Mouse (Mus musculus) intestine, postnatal 0 days (tissue): Measurements from ENCODE around the gene Bspry. TPM values are rescaled to one million over a fixed set of nuclear protein-coding genes. Genes with fewer than 3 reads are reported as not detected.
A peak's percentile ranks its signal among the peaks of the same experiment; 100 is the strongest.

ENCODE experiments used
- ATAC-seq: fragments of 200-750 bp; cut with Nextera tagmentation; 2 replicates; pipeline ENCODE4 v1.8.0; 2017; ENCODE audit warnings: mild to moderate bottlenecking, moderate TSS enrichment, moderate library complexity
- H3K27ac ChIP-seq: fragments of 300-500 bp; sonication (generic); 2 replicates; pipeline ENCODE4 v1.5.1; 2014; ENCODE audit warnings: mild to moderate bottlenecking, low read depth, low read length, moderate library complexity
- H3K27me3 ChIP-seq: fragments of 300-500 bp; sonication (generic); replicated peaks from 2 replicates; pipeline ENCODE4 v1.6.1; 2014; ENCODE audit warnings: low read length, mixed read lengths; ENCODE audit not compliant: control insufficient read depth, insufficient read depth
- H3K36me3 ChIP-seq: fragments of 300-500 bp; sonication (generic); 2 replicates; pipeline ENCODE4 v1.6.1; 2014; ENCODE audit warnings: mild to moderate bottlenecking, moderate library complexity; ENCODE audit not compliant: control insufficient read depth, insufficient read depth
- H3K4me1 ChIP-seq: fragments of 300-500 bp; sonication (generic); replicated peaks from 2 replicates; pipeline ENCODE4 v1.6.1; 2014; ENCODE audit warnings: antibody characterized with exemption, low read length, mixed read lengths; ENCODE audit not compliant: control insufficient read depth, insufficient read depth
- H3K4me2 ChIP-seq: fragments of 300-500 bp; sonication (generic); replicated peaks from 2 replicates; pipeline ENCODE4 v1.6.1; 2014; ENCODE audit warnings: low read depth, mild to moderate bottlenecking, moderate library complexity
- H3K4me3 ChIP-seq: fragments of 300-500 bp; sonication (generic); 2 replicates; pipeline ENCODE4 v1.5.1; 2014; ENCODE audit warnings: low read depth, low read length
- H3K9ac ChIP-seq: fragments of 300-500 bp; sonication (generic); 2 replicates; pipeline ENCODE4 v1.6.1; 2014; ENCODE audit warnings: mild to moderate bottlenecking, low read depth, low read length
- H3K9me3 ChIP-seq: fragments of 300-500 bp; sonication (generic); 2 replicates; pipeline ENCODE4 v1.6.1; 2016; ENCODE audit warnings: mixed run types; ENCODE audit not compliant: control insufficient read depth
- CTCF ChIP-seq: sonication (generic); IDR thresholded peaks from 2 replicates; pipeline ENCODE4 v1.5.1; 2016; ENCODE audit warnings: low read depth, mild to moderate bottlenecking, control low read depth, antibody characterized with exemption, moderate library complexity
- WGBS: fragments of 180-500 bp; shearing (Covaris S2); extraction: QIAGEN DNeasy Blood & Tissue Kit; methylation state at CpG from one replicate; pipeline ENCODE4 v1.1.7; 2014; 5-methylcytosine and 5-hydroxymethylcytosine counted together
- polyA plus RNA-seq: library from polyadenylated mRNA; unstranded; fragments of >200 nt; fragmentation: Nextera tagmentation; extraction: Ambion mirVana; gene quantifications from 2 replicates; pipeline ENCODE4 v1.2.1, GENCODE M21; 2015

Bspry gene
- polyA plus RNA-seq, 1 experiment from 2014 or later, result 20.5 TPM

GRCm38 (mm10) chr4:62500799-62501198 lies 20.9 kb downstream of the Bspry start:
- Histone ChIP-seq H3K9me3 (no peaks in the 10 kb centered on the region), H3K27me3 (no peaks in the 10 kb centered on the region), H3K4me3 (peak overlapping the region; percentile 88; the same call in 1 of the 2 replicates), H3K4me2 (peak overlapping the region; percentile 67), H3K4me1 (peaks cover 9% of the 10 kb centered on the region; the same call in 1 of the 2 replicates), H3K27ac (peak overlapping the region; percentile 97), H3K36me3 (peaks cover 16% of the 10 kb centered on the region), H3K9ac (no peak overlapping the region; the same call in 1 of the 2 replicates)
- WGBS, result 38% methylated on average over 4 of the region's 4 CpGs
- ATAC-seq, result peak; percentile 72
- no peak for TF ChIP-seq CTCF

DNA sequence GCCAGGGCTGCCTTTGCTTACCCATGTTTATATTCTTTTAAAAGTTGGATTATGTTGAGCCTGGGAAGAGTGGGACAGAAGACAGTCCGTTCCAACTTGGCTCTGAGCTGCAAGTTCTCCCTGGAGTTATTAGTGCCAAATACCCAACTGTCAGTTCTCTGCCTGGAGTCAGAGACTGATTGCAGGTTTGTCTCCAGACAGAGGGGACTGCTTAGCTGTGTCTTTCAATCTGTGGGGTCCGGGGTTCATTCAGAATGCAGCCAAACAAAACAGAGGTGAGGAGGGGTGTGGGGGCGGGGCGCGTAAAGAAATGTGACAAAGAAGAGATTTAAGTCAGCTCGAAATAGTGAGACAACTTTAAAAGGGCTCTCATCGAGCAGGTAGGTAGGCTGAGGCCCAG lies 21.7 kb downstream of the Bspry start:
- WGBS, result under 1% methylated on average over 7 of the region's 7 CpGs
- Histone ChIP-seq H3K27ac (peak overlapping the region; percentile 97), H3K9me3 (no peaks in the 10 kb centered on the region)

DNA sequence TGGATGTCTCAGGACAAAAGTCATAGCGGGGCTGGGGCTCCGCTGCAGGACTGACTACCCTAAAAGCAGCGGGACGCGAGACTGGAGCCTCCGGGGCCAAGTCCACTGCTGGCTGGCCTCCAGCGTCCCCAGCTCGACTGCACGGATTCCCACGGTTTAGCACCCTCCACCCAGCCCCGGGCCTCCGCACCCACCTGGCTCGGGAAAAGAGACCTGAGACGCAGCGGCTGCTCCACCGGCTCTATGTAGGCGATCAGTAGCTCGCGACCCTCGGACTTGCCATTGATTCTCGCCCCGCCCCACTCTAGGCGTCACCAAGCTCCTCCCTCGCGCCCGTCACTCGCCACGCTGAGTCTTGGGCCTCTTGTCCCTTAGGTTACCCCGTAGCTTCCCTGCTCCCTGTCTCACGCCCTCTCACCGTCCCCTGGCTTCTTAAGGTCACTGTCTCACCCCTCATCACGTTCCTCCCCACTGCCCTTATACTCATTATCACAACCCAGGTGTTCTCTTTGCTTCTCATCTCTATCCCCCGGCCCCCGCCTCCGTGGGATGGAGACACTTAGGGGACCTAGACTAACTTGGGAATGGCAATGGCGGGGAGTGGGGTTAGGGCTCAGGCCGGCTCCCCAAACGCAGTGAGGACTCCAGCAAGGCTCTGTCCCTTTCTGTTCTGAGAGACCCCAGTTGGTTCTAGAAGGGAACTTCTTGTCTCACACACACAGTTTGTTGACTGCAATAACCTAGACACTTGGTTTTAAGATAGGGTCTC lies 22.3 kb downstream of the Bspry start:
- 1% methylated on average over 37 of the region's 38 CpGs for WGBS
- H3K27me3 ChIP-seq, result no peaks in the 10 kb centered on the region
- ATAC-seq, result peak; percentile 83
- peak overlapping the region; percentile 67 for H3K4me2 ChIP-seq
- H3K4me3 ChIP-seq, result peak overlapping the region; percentile 88
- H3K9me3 ChIP-seq, result no peaks in the 10 kb centered on the region
- H3K9ac ChIP-seq, result peak overlapping the region; percentile 90
- H3K27ac ChIP-seq, result peak overlapping the region; percentile 97
- H3K4me1 ChIP-seq, result peaks cover 9% of the 10 kb centered on the region; the same call in 1 of the 2 replicates
- no peak for TF ChIP-seq CTCF
- H3K36me3 ChIP-seq, result peaks cover 17% of the 10 kb centered on the region

More for the DNA sequence above, 21.7 kb downstream of the Bspry start:
- peaks cover 9% of the 10 kb centered on the region; the same call in 1 of the 2 replicates for H3K4me1 ChIP-seq
- peaks cover 14% of the 10 kb centered on the region for H3K36me3 ChIP-seq
- H3K27me3 ChIP-seq, result no peaks in the 10 kb centered on the region
- no peak for TF ChIP-seq CTCF
- peak overlapping the region; percentile 90 for H3K9ac ChIP-seq
- no peak for ATAC-seq
- peak overlapping the region; percentile 67 for H3K4me2 ChIP-seq
- peak overlapping the region; percentile 88 for H3K4me3 ChIP-seq

GRCm38 (mm10) chr4:62502969-62503368 lies 23.1 kb downstream of the Bspry start:
- peak overlapping the region; percentile 67 for H3K4me2 ChIP-seq
- no peak overlapping the region for H3K9ac ChIP-seq
- peaks cover 24% of the 10 kb centered on the region for H3K36me3 ChIP-seq
- peak; percentile 64 for ATAC-seq
- no peaks in the 10 kb centered on the region for H3K9me3 ChIP-seq
- H3K27ac ChIP-seq, result peak overlapping the region; percentile 97
- no peaks in the 10 kb centered on the region for H3K27me3 ChIP-seq
- 29% methylated on average over 7 of the region's 7 CpGs for WGBS
- H3K4me3 ChIP-seq, result no peak overlapping the region
- no peak for TF ChIP-seq CTCF
- H3K4me1 ChIP-seq, result peaks cover 9% of the 10 kb centered on the region; the same call in 1 of the 2 replicates

- peak within 1 kb of the TSS; percentile 67 for H3K4me2 ChIP-seq
- H3K9ac ChIP-seq, result peak within 1 kb of the TSS; percentile 90; the same call in 1 of the 2 replicates
- H3K4me3 ChIP-seq, result peak within 1 kb of the TSS; percentile 88
- WGBS, result 37% methylated on average over 3 of the region's 3 CpGs
- ATAC-seq, result no peak
- peak within 1 kb of the TSS; percentile 97 for H3K27ac ChIP-seq
- no peaks in the 10 kb centered on the region for H3K27me3 ChIP-seq
- H3K9me3 ChIP-seq, result no peaks in the 10 kb centered on the region
- H3K4me1 ChIP-seq, result peaks cover 9% of the 10 kb centered on the region; the same call in 1 of the 2 replicates
- peaks cover 28% of the 10 kb centered on the region for H3K36me3 ChIP-seq
- no peak for TF ChIP-seq CTCF
Observed at GRCm38 (mm10) chr4:62503374-62503970, 23.6 kb downstream of the Bspry start, which contains the start of gene Hdhd3. Hdhd3 (minus strand) TSS chr4:62503467.

GRCm38 (mm10) chr4:62505991-62506390 lies 26.1 kb downstream of the Bspry start:
- Histone ChIP-seq H3K27me3 (no peaks in the 10 kb centered on the region), H3K4me3 (no peak overlapping the region), H3K4me1 (peaks cover 6% of the 10 kb centered on the region; the same call in 1 of the 2 replicates), H3K9me3 (no peaks in the 10 kb centered on the region), H3K27ac (no peak overlapping the region), H3K9ac (no peak overlapping the region), H3K36me3 (peaks cover 40% of the 10 kb centered on the region), H3K4me2 (no peak overlapping the region)
- no peak for ATAC-seq
- TF ChIP-seq CTCF, result no peak
- WGBS, result 82% methylated on average over 3 of the region's 3 CpGs
